Mouse (Mus musculus): ENCODE measurements at regions not wholly inside any gene's neighbourhood (a gene's known extent, or its start where the extent isn't known, plus 50 kb on each side); places are given as distances from the start of the nearest gene placed in this dataset.

- TF ChIP-seq ZC3H11A (IDR thresholded peaks at IDR 0.05; ENCODE audit: borderline replicate concordance, low read depth, low read length): no peak
- TF ChIP-seq MAFK (IDR thresholded peaks at IDR 0.05; ENCODE audit: insufficient read depth, low read depth, low read length): no peak
- no peak for TF ChIP-seq ZNF384 (IDR thresholded peaks at IDR 0.05; ENCODE audit: low read depth, low read length)
- TF ChIP-seq HCFC1 (IDR thresholded peaks at IDR 0.05; ENCODE audit: borderline replicate concordance, insufficient read depth, low read length): no peak
- no peak for TF ChIP-seq CHD2 (IDR thresholded peaks at IDR 0.05; ENCODE audit: low read depth, low read length)
Observed at GRCm38 (mm10) chr6:104108386-104108785, 384.2 kb upstream of the Cntn6 start.

Data from ES-E14 (cell line).